Mouse (Mus musculus) testis, adult 10 weeks (tissue): ENCODE results near the gene Btbd35f23. TPM values are rescaled to one million over a fixed set of nuclear protein-coding genes. Genes with fewer than 3 reads are reported as not detected.

Experiments
- polyA plus RNA-seq: library from polyadenylated mRNA; stranded (reverse); fragments of 350-450 nt; fragmentation: Illumina TruSeq; extraction: RNeasy Lipid Tissue Mini Kit (QIAGEN cat#74804); gene quantifications from one replicate; pipeline ENCODE4 v1.2.3, GENCODE M21; 2014; ENCODE audit warnings: low read depth, low replicate concordance

Btbd35f23 gene
- polyA plus RNA-seq, result 5.4 TPM

GRCm38 (mm10) chrX:3076575-3076974, at the start of gene Btbd35f23:
Gene Btbd35f23 (plus strand): TSS chrX:3076875.

Other genes starting within 250 kb of the Btbd35f23 start
- 6.5 TPM for gene Btbd35f24, start 119.0 kb downstream of the Btbd35f23 start, polyA plus RNA-seq